Mouse (Mus musculus): ENCODE measurements at regions not wholly inside any gene's neighbourhood (a gene's known extent, or its start where the extent isn't known, plus 50 kb on each side); places are given as distances from the start of the nearest gene placed in this dataset.

- no peaks in the 10 kb centered on the region for H3K4me1 ChIP-seq (ENCODE audit: control insufficient read depth, insufficient read depth, low read length)
- TF ChIP-seq CTCF (IDR thresholded peaks at IDR 0.05; ENCODE audit: low read depth, low read length) (no peak), POLR2A (IDR thresholded peaks at IDR 0.05; ENCODE audit: insufficient read depth, low read length) (no peak), EP300 (IDR thresholded peaks at IDR 0.05; ENCODE audit: insufficient read depth, low read depth, low read length) (no peak)
- H3K27me3 ChIP-seq (ENCODE audit: control insufficient read depth, insufficient read depth, low read length, poor library complexity, severe bottlenecking): no peaks in the 10 kb centered on the region; the same call in 1 of the 2 replicates
- H3K4me3 ChIP-seq (ENCODE audit: low read depth, low read length): no peak overlapping the region
- no peaks in the 10 kb centered on the region for H3K36me3 ChIP-seq (ENCODE audit: control insufficient read depth, insufficient read depth, low read length, poor library complexity, severe bottlenecking)
- H3K9ac ChIP-seq (ENCODE audit: low read depth, poor library complexity, severe bottlenecking): no peak overlapping the region
- no peak overlapping the region for H3K27ac ChIP-seq (ENCODE audit: insufficient read depth, low read length)
- H3K9me3 ChIP-seq (replicated peaks; ENCODE audit: control insufficient read depth, insufficient read depth, low read length, poor library complexity, severe bottlenecking): no peaks in the 10 kb centered on the region
Observed at GRCm38 (mm10) chr3:58112431-58112856, 264.6 kb upstream of the Pfn2 start.

GRCm38 (mm10) chr3:58113941-58114340, 266.1 kb upstream of the Pfn2 start:
- H3K36me3 ChIP-seq (ENCODE audit: control insufficient read depth, insufficient read depth, low read length, poor library complexity, severe bottlenecking): no peaks in the 10 kb centered on the region
- H3K9me3 ChIP-seq (replicated peaks; ENCODE audit: control insufficient read depth, insufficient read depth, low read length, poor library complexity, severe bottlenecking): no peaks in the 10 kb centered on the region
- H3K9ac ChIP-seq (ENCODE audit: low read depth, poor library complexity, severe bottlenecking): no peak overlapping the region
- no peaks in the 10 kb centered on the region; the same call in 1 of the 2 replicates for H3K27me3 ChIP-seq (ENCODE audit: control insufficient read depth, insufficient read depth, low read length, poor library complexity, severe bottlenecking)
- TF ChIP-seq EP300 (IDR thresholded peaks at IDR 0.05; ENCODE audit: insufficient read depth, low read depth, low read length): no peak
- no peak for TF ChIP-seq POLR2A (IDR thresholded peaks at IDR 0.05; ENCODE audit: insufficient read depth, low read length)
- no peak for TF ChIP-seq CTCF (IDR thresholded peaks at IDR 0.05; ENCODE audit: low read depth, low read length)
- no peak overlapping the region for H3K27ac ChIP-seq (ENCODE audit: insufficient read depth, low read length)
- H3K4me1 ChIP-seq (ENCODE audit: control insufficient read depth, insufficient read depth, low read length): no peaks in the 10 kb centered on the region
- H3K4me3 ChIP-seq (ENCODE audit: low read depth, low read length): no peak overlapping the region

GRCm38 (mm10) chr3:58115511-58115910, 267.6 kb upstream of the Pfn2 start:
- H3K4me1 ChIP-seq (ENCODE audit: control insufficient read depth, insufficient read depth, low read length): no peaks in the 10 kb centered on the region
- H3K27ac ChIP-seq (ENCODE audit: insufficient read depth, low read length): no peak overlapping the region
- no peak for TF ChIP-seq POLR2A (IDR thresholded peaks at IDR 0.05; ENCODE audit: insufficient read depth, low read length)
- H3K36me3 ChIP-seq (ENCODE audit: control insufficient read depth, insufficient read depth, low read length, poor library complexity, severe bottlenecking): no peaks in the 10 kb centered on the region
- no peaks in the 10 kb centered on the region for H3K27me3 ChIP-seq (ENCODE audit: control insufficient read depth, insufficient read depth, low read length, poor library complexity, severe bottlenecking)
- no peak overlapping the region for H3K4me3 ChIP-seq (ENCODE audit: low read depth, low read length)
- H3K9ac ChIP-seq (ENCODE audit: low read depth, poor library complexity, severe bottlenecking): no peak overlapping the region
- no peaks in the 10 kb centered on the region for H3K9me3 ChIP-seq (replicated peaks; ENCODE audit: control insufficient read depth, insufficient read depth, low read length, poor library complexity, severe bottlenecking)

GRCm38 (mm10) chr3:58116848-58117247, 269.0 kb upstream of the Pfn2 start:
- TF ChIP-seq POLR2A (IDR thresholded peaks at IDR 0.05; ENCODE audit: insufficient read depth, low read length) (no peak), CTCF (IDR thresholded peaks at IDR 0.05; ENCODE audit: low read depth, low read length) (no peak), EP300 (IDR thresholded peaks at IDR 0.05; ENCODE audit: insufficient read depth, low read depth, low read length) (no peak)

GRCm38 (mm10) chr3:58120051-58120450, 272.2 kb upstream of the Pfn2 start:
- no peak for TF ChIP-seq POLR2A (IDR thresholded peaks at IDR 0.05; ENCODE audit: insufficient read depth, low read length)
- no peak for TF ChIP-seq CTCF (IDR thresholded peaks at IDR 0.05; ENCODE audit: low read depth, low read length)
- TF ChIP-seq EP300 (IDR thresholded peaks at IDR 0.05; ENCODE audit: insufficient read depth, low read depth, low read length): no peak
- Histone ChIP-seq H3K36me3 (ENCODE audit: control insufficient read depth, insufficient read depth, low read length, poor library complexity, severe bottlenecking) (no peaks in the 10 kb centered on the region), H3K4me1 (ENCODE audit: control insufficient read depth, insufficient read depth, low read length) (no peaks in the 10 kb centered on the region)

More at GRCm38 (mm10) chr3:58116848-58117247, 269.0 kb upstream of the Pfn2 start:
- H3K4me1 ChIP-seq (ENCODE audit: control insufficient read depth, insufficient read depth, low read length): no peaks in the 10 kb centered on the region
- no peak overlapping the region for H3K27ac ChIP-seq (ENCODE audit: insufficient read depth, low read length)
- H3K9ac ChIP-seq (ENCODE audit: low read depth, poor library complexity, severe bottlenecking): no peak overlapping the region
- no peaks in the 10 kb centered on the region for H3K27me3 ChIP-seq (ENCODE audit: control insufficient read depth, insufficient read depth, low read length, poor library complexity, severe bottlenecking)
- no peaks in the 10 kb centered on the region for H3K9me3 ChIP-seq (replicated peaks; ENCODE audit: control insufficient read depth, insufficient read depth, low read length, poor library complexity, severe bottlenecking)
- no peak overlapping the region for H3K4me3 ChIP-seq (ENCODE audit: low read depth, low read length)
- H3K36me3 ChIP-seq (ENCODE audit: control insufficient read depth, insufficient read depth, low read length, poor library complexity, severe bottlenecking): no peaks in the 10 kb centered on the region

GRCm38 (mm10) chr3:58122456-58123359, 274.8 kb upstream of the Pfn2 start:
- TF ChIP-seq POLR2A (IDR thresholded peaks at IDR 0.05; ENCODE audit: insufficient read depth, low read length) (no peak), EP300 (IDR thresholded peaks at IDR 0.05; ENCODE audit: insufficient read depth, low read depth, low read length) (0 out of 2 replicates have a peak, but pooled peaks have one; percentile 13), CTCF (IDR thresholded peaks at IDR 0.05; ENCODE audit: low read depth, low read length) (peak; percentile 93)

More at GRCm38 (mm10) chr3:58120051-58120450, 272.2 kb upstream of the Pfn2 start:
- no peak overlapping the region for H3K4me3 ChIP-seq (ENCODE audit: low read depth, low read length)
- H3K9me3 ChIP-seq (replicated peaks; ENCODE audit: control insufficient read depth, insufficient read depth, low read length, poor library complexity, severe bottlenecking): no peaks in the 10 kb centered on the region
- no peak overlapping the region for H3K27ac ChIP-seq (ENCODE audit: insufficient read depth, low read length)
- H3K9ac ChIP-seq (ENCODE audit: low read depth, poor library complexity, severe bottlenecking): no peak overlapping the region
- no peaks in the 10 kb centered on the region for H3K27me3 ChIP-seq (ENCODE audit: control insufficient read depth, insufficient read depth, low read length, poor library complexity, severe bottlenecking)

More at GRCm38 (mm10) chr3:58122456-58123359, 274.8 kb upstream of the Pfn2 start:
- Histone ChIP-seq H3K4me1 (ENCODE audit: control insufficient read depth, insufficient read depth, low read length) (no peaks in the 10 kb centered on the region), H3K27me3 (ENCODE audit: control insufficient read depth, insufficient read depth, low read length, poor library complexity, severe bottlenecking) (no peaks in the 10 kb centered on the region), H3K4me3 (ENCODE audit: low read depth, low read length) (no peak overlapping the region), H3K36me3 (ENCODE audit: control insufficient read depth, insufficient read depth, low read length, poor library complexity, severe bottlenecking) (no peaks in the 10 kb centered on the region), H3K9ac (ENCODE audit: low read depth, poor library complexity, severe bottlenecking) (no peak overlapping the region), H3K27ac (ENCODE audit: insufficient read depth, low read length) (no peak overlapping the region), H3K9me3 (replicated peaks; ENCODE audit: control insufficient read depth, insufficient read depth, low read length, poor library complexity, severe bottlenecking) (no peaks in the 10 kb centered on the region)

Data from ES-Bruce4 (cell line).